Mouse (Mus musculus): ENCODE data around the gene Sumo2.
"Not testable (repeated sequence)": the region's sequence is repeated elsewhere in the genome, so short reads cannot be mapped to it uniquely, and the experiment has no call there.

Sumo2 gene

GRCm38 (mm10) chr11:115536038-115536681, at the start of gene Sumo2:
TSS of gene Sumo2 (minus strand) at chr11:115536276.
- peak; percentile 99 to 100 for DNase-seq (ENCODE audit: low spot score in 2 of 2)

- no peak for DNase-seq (ENCODE audit: low spot score in 2 of 2)
These were observed 49.6 kb upstream of the Sumo2 start for GRCm38 (mm10) chr11:115585573-115586100.

- no peak for DNase-seq (ENCODE audit: low spot score in 2 of 2)
These were observed 48.4 kb upstream of the Sumo2 start for GRCm38 (mm10) chr11:115584376-115585073.

- DNase-seq (ENCODE audit: low spot score in 2 of 2), result no peak
These were observed 47.0 kb upstream of the Sumo2 start for GRCm38 (mm10) chr11:115582913-115583606.

GRCm38 (mm10) chr11:115579080-115579479, 43.0 kb upstream of the Sumo2 start:
- DNase-seq (ENCODE audit: low spot score in 2 of 2), result no peak

GRCm38 (mm10) chr11:115564961-115565360, 28.9 kb upstream of the Sumo2 start:
- DNase-seq (ENCODE audit: low spot score in 2 of 2), result no peak

GRCm38 (mm10) chr11:115564064-115564809, 28.2 kb upstream of the Sumo2 start, which contains the start of gene Nup85:
TSS of gene Nup85 (plus strand) at chr11:115564434.
- DNase-seq (ENCODE audit: low spot score in 2 of 2), result peak; percentile 96 to 98

GRCm38 (mm10) chr11:115563406-115563805, 27.3 kb upstream of the Sumo2 start:
- DNase-seq (ENCODE audit: low spot score in 2 of 2), result no peak

- DNase-seq (ENCODE audit: low spot score in 2 of 2), result no peak
These were observed 19.6 kb upstream of the Sumo2 start for GRCm38 (mm10) chr11:115555717-115556116.

- DNase-seq (ENCODE audit: low spot score in 2 of 2), result no peak
These were observed 16.7 kb upstream of the Sumo2 start for GRCm38 (mm10) chr11:115552783-115553182.

GRCm38 (mm10) chr11:115543571-115543970, 7.5 kb upstream of the Sumo2 start:
- no peak for DNase-seq (ENCODE audit: low spot score in 2 of 2)

GRCm38 (mm10) chr11:115538045-115538444, 2.0 kb upstream of the Sumo2 start:
- DNase-seq (ENCODE audit: low spot score in 2 of 2), result no peak

GRCm38 (mm10) chr11:115536856-115537568, 936 bp upstream of the Sumo2 start:
- no peak for DNase-seq (ENCODE audit: low spot score in 2 of 2)

- peak in 1 of 2 experiments; percentile 70 for DNase-seq (ENCODE audit: low spot score in 2 of 2)
These were observed 557 bp downstream of the Sumo2 start for GRCm38 (mm10) chr11:115535401-115536037.

- no peak for DNase-seq (ENCODE audit: low spot score in 2 of 2)
These were observed 1.2 kb downstream of the Sumo2 start for GRCm38 (mm10) chr11:115534759-115535371.

- not testable (repeated sequence) for DNase-seq (ENCODE audit: low spot score in 2 of 2)
These were observed 9.6 kb downstream of the Sumo2 start for GRCm38 (mm10) chr11:115526446-115526845.

GRCm38 (mm10) chr11:115522703-115523102, 13.4 kb downstream of the Sumo2 start:
- DNase-seq (ENCODE audit: low spot score in 2 of 2), result no peak

GRCm38 (mm10) chr11:115522238-115522637, 13.8 kb downstream of the Sumo2 start:
- no peak for DNase-seq (ENCODE audit: low spot score in 2 of 2)

GRCm38 (mm10) chr11:115521080-115521479, 15.0 kb downstream of the Sumo2 start:
- DNase-seq (ENCODE audit: low spot score in 2 of 2), result no peak

GRCm38 (mm10) chr11:115520218-115520617, 15.9 kb downstream of the Sumo2 start:
- no peak for DNase-seq (ENCODE audit: low spot score in 2 of 2)
